Mouse (Mus musculus) right cerebral cortex, postnatal 4 days (tissue): Measurements from ENCODE around the gene Hpse.

Experiments used
- DNase-seq: peaks from one replicate; pipeline ENCODE4 v3.0.0-alpha.2; 2022

Hpse gene

GRCm38 (mm10) chr5:100685631-100686030 lies 33.9 kb downstream of the Hpse start:
- no peak for DNase-seq

DNA sequence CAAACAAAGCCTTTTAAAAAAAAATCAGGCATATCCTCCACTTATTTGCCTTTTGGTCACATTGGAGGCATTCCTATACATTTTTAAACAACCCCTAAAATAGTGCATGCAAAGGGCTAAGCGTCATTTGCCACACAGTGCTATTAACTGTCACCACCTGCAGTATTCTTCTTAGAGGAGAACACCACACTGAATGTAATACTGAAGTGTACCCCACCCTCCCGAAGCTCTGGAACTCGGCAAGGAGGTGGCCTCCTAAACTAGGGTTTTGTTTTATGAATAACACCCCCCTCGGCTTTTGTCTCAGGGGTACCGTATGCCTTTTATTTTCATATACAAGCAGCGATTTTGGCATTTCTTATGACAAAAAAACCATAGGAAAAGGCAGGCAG lies 39.0 kb downstream of the Hpse start:
- DNase-seq = no peak

GRCm38 (mm10) chr5:100679911-100680541 lies 39.5 kb downstream of the Hpse start:
- DNase-seq = no peak

DNA sequence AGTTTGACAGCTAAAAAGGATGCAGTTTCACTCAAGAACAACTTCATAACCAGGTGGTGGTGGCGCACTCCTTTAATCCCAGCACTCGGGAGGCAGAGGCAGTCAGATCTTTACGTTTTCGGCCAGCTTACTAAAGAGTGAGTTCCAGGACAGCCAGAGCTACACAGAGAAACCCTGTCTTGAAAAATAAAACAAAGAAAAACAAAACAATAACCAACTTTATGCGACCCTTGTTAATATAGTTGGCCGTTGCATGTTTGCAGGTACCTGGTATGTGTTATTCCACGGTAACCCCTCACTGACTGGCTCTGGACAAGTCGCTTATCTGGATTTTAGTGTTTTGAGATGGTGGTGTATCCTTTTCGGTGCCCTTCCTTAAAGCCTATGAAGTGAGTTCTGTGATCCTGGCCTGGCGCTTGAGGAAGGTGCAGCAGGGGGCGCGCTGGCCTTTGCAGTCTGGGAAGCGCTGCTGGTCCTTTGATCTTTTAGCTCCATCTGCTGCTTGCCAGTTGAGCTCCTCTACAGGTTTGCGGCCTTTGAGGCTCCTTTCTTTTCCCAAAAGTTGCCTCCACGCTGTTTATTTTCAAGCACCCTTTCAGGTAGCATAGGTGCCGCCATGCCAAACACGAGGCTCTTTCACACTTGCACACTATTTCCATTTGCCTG lies 44.7 kb downstream of the Hpse start, which contains the start of gene Coq2:
TSS of gene Coq2 (minus strand) at position 430 of the 666 bp plus-strand sequence.
- peak; percentile 62 for DNase-seq

DNA sequence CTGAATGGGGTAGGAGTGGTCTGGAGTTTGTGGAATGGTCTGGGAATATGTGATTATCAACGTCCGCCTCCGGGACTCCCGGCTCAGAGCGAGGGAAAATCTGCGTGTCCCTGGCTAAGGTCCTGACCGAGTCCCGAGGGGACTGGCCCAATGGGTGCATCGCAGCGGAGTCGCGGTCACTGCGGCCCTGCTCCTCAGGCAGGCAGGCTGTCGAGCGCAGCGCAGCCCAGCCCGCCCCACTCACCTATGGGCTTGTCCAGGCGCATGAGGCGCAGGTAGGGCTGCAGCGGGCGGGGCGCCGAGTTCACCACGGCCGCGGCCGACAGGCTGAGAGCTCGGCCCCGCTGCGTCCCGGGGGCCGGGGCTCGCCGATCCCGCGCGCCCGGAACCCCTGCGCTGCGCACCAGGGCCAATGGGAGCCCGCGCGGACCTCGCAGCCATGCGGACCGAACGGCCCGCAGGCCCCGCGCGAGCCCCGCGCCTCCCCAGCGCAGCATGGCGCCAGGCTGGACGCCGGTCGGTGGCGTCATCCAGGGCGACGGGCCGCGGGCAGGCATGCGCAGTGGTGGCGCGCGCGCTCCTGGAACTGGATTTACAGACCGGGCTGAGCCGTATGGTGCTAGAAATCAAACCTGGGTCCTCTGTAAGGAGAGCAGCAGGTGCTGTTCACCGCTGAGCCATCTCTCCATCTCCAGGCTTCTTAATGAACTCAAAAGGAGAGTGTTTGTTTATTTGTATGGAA lies 45.6 kb downstream of the Hpse start:
- DNase-seq = peak; percentile 91

- DNase-seq = no peak
These were observed 47.1 kb downstream of the Hpse start for GRCm38 (mm10) chr5:100672403-100672802.

- no peak for DNase-seq
These were observed 47.6 kb downstream of the Hpse start for GRCm38 (mm10) chr5:100671897-100672296.

GRCm38 (mm10) chr5:100671398-100671797 lies 48.1 kb downstream of the Hpse start:
- DNase-seq = peak; percentile 40

- DNase-seq = no peak
These were observed 52.6 kb downstream of the Hpse start for GRCm38 (mm10) chr5:100666965-100667364.

DNA sequence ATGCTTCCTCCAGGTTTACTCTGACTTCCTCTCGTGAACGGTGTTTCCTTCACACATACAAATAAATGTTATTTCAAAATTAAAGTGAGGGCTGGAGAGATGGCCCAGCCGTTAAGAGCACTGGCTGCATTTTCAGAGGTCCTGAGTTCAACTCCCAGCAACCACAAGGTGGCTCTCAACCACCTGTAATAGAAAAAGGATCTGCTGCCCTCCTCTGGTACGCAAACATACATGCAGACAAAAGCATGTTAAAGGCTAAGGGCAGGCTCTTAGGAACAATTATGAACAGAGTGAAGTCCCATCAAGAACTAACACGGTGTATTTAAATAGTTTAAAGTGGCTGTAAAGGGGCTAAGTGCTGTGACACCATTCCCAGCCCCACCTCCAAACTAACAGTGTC lies 55.7 kb downstream of the Hpse start:
- no peak for DNase-seq

DNA sequence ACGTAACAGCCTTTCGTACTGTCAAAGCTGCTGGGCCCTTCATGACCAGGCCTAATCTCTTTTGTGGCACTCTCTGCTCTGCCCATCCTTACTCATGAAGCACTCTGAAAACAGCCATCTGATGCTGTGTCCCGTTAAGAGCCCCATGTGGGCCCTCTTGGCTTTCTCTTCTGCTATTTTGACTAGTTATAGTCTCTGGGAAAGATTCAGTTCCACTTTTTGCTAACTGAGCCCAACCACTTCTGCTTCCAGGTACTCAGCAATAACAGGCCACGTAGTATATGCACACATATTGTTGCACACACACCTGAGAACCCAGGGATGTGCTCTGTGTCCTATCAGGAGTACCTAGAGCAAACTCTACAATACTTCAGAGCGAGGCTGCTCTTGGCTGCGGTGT lies 56.5 kb downstream of the Hpse start:
- no peak for DNase-seq

- no peak for DNase-seq
These were observed 61.1 kb downstream of the Hpse start for GRCm38 (mm10) chr5:100658460-100658859.

DNA sequence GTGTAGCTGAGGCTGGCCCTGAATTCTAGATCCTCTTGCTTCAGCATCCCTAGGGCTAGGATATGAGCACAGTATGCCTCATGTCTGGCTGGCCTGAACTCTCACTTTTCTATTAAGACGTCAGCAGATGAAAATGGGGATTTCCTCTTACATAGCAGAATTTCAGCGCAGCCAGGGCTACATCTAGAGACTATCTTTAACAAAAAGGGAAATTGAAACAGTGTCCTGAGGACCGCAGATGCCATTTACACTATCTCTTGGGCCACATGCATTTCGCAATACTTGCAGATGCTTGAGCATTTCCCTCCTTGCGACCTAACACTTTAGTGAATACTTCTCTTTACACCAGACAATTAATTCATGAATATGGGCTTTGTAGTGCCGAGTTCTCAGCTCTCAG lies 63.2 kb downstream of the Hpse start:
- no peak for DNase-seq

GRCm38 (mm10) chr5:100652327-100652726 lies 67.2 kb downstream of the Hpse start:
- DNase-seq = no peak

- DNase-seq = no peak
These were observed 68.0 kb downstream of the Hpse start for GRCm38 (mm10) chr5:100651486-100651885.

GRCm38 (mm10) chr5:100650969-100651368 lies 68.5 kb downstream of the Hpse start:
- DNase-seq = no peak

- DNase-seq = no peak
These were observed 71.0 kb downstream of the Hpse start for GRCm38 (mm10) chr5:100648546-100648945.

GRCm38 (mm10) chr5:100648046-100648445 lies 71.5 kb downstream of the Hpse start:
- no peak for DNase-seq

- DNase-seq = no peak
These were observed 73.0 kb downstream of the Hpse start for GRCm38 (mm10) chr5:100646558-100646957.

DNA sequence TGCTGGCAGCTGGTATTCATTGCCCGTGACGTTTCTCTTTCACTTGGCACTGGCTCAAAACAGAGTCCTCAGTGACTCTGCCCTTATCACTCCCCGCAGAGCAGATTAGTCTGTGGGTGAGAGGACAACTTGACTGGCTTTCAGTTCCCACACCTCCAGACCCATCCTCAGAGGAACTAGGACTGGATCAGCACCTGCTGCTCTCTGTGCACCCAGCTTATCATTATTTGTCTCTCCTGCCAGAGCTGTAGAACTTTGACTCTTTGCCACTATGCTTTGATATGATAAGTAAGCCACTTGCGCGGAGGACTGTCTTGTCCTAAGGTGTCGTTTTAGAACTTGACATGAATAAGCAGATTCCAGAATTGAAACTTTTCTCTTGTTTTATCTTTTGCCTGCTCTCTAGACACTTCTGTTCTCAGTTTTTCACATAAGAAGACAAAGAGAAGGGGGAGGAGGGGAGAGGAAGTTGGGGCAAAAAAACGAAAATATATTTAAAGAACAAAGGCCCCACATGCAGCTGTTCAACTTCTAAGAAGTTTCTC lies 75.5 kb downstream of the Hpse start:
- no peak for DNase-seq

- no peak for DNase-seq
These were observed 76.1 kb downstream of the Hpse start for GRCm38 (mm10) chr5:100643253-100643990.

DNA sequence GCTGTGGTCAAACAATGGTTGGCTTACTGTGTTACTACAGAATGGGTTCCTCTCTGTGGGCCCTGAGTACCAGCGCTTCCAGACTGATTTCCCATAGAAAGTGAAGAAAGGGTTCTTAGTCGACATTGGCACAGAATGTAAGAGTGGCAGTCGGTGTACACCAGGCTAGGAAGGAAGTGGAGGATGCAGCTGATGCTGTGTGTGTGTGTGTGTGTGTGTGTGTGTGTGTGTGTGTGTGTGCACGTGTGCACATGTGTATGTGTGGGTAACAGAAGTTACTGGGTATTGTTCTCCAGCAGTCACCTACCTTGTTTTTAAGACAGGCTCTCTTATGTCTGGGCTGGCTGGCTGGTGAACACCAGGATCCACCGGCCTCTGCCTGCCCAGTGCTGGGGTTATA lies 77.2 kb downstream of the Hpse start:
- DNase-seq = no peak

DNA sequence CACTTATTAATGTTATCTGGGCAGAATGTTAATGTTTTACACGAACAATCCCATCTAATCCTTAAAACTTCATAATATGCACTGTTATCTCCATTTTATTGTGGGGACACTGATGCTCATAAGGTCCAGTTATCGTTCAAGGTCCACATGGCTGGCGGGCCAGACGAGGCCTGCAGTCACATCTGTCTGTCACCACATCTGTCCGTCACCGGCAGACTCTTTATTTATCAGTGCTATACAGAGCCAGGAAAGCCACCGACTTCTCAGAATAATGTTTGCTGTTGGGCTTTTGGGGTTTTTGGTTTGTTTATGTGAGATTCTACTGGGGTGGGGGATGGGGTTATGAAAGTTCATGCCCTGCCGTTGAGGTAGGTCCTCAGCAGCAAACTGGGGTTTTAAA lies 81.0 kb downstream of the Hpse start:
- no peak for DNase-seq
